Mouse (Mus musculus) cerebellum, postnatal 10 days (tissue): ENCODE data around the gene Chd3.

Experiments
- DNase-seq, 2 experiments: peaks; one replicate each; pipeline ENCODE4 v3.0.0; 2021; ENCODE audit warnings: mixed read lengths in 2 of 2

Gene Chd3

DNA sequence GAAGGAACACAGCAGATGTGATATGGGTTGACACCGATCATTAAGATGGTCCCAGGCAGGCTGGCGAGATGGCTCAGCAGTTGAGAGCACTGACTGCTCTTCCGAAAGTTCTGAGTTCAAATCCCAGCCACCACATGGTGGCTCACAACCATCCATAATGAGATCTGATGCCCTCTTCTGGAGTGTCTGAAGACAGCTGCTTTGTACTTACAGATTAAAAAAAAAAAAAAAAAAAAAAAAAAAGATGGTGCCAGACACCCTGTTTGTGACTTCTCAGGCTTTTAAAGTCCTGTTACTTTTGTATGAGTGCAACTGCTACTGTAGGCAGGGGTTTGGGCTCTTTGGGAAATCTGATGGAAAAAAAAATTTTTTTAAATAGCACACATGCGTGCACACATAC lies 19.5 kb upstream of the Chd3 start:
- no peak for DNase-seq

DNA sequence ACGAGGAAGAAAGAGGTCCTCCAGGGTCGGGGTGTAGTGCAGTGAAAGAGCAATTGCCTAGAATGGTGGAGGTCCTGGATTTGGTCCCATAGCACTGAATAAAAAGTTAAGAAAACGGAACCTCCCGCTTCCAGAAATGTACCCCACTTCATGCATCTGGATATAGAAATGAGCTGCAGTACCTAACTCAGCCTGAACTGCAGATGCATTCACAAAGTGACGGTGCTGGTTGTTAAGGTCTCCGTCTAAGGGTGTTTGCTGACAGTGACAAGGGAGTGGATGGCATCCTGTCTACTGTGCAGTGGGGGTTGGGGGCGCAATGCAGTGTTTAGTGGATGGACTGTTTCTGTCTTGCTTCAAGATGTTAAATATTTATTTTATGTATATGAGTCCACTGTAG lies 17.6 kb upstream of the Chd3 start:
- DNase-seq, result no peak

DNA sequence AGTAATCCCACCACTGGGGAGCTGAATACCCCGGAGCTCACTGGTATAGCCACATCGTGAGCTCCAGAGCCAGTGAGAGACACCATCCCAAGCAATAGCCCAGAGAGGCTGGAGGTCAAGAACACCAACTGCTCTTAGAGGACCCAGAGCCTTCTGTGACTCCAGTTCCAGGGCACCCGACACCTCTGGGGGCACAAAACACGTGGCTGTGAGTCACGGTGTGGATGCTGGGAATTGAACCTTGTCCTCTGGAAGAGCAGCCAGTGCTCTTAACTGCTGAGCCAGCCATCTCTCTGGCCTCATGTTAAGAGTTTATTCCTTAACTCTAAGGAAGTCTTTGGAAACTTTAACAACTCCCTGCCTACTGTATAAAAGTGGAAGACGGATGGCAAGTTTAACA lies 15.8 kb upstream of the Chd3 start:
- no peak for DNase-seq

DNA sequence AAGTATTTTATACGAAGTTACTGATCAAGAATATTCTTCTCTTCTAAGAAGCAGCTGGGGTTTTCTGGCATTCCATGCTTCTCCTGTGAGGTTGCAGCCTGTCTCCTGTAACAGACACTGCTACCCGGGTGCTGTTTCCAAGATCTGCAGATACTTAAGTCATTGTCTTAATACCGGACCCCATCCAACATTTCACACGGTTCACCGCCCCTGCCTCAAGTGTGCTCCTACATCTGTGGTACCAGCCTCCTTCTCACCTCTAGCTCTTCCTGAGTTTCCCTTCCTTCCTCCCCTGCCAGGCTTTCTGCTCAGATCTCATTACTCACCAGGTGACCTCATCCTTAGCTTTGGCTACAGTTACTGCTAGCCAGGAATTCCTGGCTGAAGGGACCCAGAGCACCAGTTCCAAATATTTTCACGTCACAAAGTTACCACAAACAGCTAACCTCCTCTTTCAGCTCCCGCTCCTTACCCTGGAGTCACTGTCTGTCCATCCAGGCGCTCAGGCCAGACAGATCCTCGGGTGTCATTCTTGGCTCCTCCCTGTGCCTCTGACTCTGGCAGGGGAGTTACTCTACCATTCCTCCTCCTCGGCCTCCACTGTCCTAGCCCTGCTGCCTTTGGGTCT lies 13.4 kb upstream of the Chd3 start:
- peak; percentile 50 to 58 for DNase-seq

DNA sequence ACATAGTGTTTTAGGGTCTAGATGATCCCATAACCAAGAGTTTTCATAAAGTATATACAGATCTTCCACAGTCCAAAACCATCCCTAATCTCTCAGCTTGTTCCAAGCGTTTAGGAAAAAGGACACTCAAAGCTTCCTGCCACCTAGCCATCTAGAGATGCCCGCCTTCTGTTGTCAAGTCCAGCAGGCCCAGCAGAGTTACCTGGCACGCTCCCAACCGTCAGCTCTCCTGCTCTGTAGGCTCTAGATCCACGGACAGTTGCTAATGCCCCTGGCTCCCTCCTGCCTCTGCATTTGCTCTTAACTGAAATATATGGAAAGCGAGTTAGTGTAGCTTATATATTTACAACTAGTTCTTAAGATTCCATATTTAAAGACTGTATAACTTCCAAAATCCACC lies 12.2 kb upstream of the Chd3 start:
- DNase-seq, result peak; percentile 88 to 90

DNA sequence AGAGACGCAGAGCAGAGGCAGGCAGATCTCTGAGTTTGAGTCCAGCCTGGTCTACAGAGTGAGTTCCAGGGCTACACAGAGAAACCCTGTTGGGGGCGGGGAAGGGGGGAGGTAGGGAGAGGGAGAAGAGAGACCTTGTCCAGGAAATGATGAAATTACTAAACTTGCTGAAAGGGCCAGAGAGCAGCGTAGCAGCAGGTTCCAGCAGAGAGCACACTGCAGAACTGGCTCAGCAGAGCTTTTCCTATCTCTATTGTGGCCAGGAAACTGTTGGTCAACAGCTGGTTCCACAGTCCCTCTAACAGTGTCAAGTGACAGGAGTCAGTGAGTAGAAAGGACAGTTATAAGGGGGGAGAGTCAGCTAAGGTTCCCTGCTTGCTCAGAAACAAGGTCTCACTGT lies 10.4 kb upstream of the Chd3 start:
- DNase-seq, result no peak

DNA sequence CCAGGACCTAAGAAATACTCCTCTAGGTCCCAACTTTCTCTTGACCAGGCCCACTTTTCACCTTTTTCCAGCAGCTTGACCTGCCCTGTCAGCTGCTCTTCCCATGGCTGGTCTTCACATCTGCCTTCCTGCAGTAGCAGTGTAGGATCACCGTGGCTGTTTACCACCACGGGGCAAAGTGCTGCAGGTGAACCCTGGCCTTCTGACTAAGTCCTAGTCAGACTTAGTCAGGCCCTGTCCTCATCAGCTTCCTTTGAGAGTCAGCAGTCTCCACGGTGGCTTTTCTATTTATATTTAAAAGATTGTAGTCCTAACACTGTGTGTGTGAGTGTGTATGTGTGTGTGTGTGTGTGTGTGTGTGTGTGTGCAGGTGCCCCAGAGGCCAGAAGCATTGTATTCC lies 8.6 kb upstream of the Chd3 start:
- DNase-seq, result no peak

DNA sequence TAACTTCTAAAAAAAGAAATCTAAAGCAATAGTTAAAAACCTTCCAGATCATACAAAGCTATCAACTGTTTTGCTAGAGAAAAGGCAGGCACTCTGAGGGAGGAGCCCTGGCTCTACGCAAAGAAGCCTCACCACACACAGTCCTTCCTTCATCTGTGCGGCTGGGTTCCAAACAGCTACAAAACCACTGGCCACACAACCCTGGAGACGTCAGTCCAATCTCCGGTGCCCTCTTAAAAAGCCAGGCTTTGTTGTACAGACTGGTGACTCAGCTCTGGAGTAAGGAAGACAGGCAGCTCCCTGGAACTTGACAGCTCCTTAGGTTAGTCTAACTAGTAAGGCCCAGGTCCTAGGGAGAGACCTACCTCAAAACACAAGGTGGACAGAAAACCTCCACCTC lies 6.4 kb upstream of the Chd3 start:
- no peak for DNase-seq

DNA sequence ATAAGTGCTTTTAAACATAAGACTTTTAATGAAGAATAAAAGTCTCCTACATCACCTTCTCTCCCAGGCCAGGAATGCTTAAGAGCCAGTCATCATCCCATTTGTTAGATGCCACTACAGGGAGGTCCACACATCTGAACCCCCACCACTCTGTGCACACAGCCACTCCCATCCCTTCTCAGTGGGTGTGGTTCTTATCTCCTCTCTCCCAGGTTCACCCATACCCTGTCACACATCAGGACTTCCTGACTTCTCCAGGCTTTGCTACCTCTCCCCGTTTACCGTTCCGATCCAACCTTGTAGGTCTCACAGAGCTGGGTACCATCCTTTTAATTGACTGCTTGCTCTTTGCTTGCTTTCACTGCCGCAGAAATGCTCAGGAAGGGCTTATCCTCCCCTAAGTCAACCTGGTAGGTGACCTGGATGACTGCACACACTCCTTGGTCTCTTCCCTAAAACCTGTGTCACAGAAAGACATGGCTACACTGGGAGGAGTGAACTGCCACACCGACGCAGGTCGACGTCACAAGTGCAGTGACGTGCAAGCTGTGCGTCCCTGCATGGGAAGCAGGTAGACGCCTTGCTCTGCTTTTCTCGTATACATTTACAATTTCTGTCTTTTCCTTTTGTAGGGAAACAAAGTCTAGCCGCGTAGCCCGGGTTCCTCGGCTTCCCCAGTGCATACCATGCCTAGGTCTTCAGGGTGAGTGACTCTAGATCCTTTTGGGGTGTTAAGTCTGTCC lies 4.2 kb upstream of the Chd3 start:
- no peak for DNase-seq

DNA sequence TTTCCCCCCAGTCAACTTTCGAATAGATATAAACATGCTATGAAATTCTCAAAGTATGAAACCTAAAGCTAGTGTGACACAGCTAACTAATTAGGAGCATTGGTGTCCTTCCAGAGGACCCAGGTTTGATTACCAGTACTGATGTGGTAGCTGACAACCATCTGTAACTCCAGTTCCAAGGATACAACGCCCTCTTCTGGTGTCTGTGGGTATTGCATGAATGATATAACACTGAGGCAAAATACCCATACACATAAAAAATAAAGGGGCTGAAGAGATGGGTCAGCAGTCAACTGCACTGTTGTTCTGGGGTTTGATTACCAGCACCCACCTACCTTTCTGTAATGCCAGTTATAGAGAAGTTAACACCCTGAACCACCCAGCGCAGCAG lies 3.6 kb upstream of the Chd3 start:
- peak; percentile 42 to 69 for DNase-seq

DNA sequence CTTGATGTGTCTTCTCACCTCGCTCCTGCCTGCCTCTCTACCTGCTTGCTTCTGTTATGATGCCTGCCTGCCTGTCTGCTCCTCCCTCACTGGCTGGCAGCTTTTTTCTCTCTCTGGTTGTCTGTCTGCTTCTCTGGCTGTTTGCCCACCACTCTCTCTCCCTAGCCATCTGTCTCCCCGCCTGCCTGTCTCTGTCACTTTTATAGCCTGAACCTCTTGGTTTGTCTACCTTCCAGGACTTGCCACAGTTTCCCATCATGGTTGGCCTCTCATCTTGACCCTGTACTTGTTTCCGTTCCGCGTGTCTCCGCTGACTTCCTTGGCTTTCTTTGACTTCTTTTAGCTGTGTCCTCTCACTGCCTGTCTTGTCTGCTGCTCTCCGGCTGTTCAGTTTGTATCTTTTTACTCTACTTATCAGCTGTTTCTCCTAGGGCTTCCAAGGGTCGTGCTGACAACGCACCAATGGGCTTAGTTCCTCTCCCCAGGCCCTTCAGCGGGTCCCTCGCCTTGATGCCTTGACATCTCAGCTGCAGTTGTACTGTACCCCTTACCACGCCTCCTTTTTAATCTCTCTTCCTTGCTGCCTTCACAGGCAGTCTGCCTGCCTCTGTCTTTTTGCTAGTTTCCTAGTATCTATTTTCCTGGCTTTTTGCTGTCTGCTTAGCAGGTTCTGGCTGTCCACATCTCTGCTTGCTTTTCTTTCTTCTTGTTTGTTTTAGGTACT lies 3.0 kb upstream of the Chd3 start:
- peak; percentile 94 to 96 for DNase-seq

DNA sequence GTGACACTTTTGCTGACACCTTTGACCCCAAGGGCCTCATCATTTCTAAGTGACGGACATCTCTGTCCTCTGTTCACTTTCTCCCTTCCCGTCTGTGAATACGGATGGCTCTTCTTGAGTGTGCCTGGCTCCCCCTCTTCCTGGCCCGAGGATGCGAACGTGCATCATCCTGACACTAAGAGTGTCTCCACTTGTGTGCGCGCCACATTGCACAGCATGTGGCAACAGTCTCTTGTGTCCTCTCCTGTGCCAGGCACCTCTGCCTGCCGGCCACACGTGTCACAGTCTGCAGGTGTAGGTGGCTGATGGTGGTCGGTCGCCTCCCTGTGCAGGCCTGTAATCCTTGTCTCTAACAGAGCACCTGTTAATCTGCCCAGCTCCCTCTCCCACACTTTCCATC lies 2.4 kb upstream of the Chd3 start:
- DNase-seq, result no peak

DNA sequence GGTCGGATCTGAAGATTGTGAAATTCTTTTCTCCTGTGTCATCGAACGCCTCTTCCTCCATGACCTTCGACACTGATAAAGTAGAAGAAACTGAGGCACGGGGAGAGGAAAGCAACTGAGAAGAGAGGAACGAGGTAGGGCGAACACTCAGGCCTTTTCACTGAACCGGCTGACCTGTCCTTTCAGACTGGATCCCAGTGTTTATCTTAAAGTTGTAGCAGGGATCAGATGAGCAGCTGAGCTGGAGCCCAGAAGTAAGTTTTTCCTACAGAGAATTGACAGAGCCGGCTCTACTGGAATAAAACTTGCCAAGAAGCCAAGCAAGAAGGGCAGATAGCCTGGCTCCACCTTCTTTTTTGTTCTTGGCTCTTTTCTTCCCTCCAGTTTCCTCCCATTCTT lies 1.6 kb upstream of the Chd3 start:
- DNase-seq, result no peak

DNA sequence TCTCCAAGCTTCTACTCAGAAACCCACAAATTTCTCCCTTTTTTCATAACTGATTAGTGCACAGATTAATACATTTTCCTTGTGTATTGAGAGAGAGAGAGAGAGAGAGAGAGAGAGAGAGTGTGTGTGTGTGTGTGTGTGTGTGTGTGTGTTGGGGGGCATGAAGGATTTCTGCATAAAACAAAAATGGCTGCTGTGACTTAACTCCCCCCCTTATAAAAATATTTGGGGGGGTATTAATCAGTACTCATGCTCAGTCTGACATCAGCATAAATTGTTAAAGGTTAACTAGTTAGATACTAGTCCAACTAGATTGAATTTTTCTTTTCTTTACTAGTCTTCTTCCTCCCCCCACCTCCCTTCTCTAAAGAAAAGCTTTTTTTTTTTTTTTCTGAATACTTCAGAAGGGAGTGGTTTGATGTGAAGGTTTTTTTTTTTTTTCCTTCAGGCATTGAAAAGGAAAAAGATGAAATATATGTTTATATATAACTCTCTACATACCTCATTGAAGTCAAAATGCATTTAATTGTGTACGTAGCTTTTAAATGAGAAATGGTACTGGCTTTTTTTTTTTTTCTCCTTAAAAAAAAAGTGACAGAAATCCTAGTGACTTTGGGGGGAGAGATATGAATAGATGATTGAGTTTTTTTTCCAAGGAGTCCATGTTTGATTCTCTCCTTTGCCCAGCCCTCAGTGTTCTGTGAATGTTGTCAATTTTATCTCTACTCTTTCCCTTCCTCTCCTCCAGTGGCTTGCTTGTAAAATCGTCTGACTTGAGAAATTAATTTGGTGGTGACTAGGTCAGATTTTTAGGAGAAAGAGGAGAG lies 997 bp upstream of the Chd3 start:
- no peak for DNase-seq

DNA sequence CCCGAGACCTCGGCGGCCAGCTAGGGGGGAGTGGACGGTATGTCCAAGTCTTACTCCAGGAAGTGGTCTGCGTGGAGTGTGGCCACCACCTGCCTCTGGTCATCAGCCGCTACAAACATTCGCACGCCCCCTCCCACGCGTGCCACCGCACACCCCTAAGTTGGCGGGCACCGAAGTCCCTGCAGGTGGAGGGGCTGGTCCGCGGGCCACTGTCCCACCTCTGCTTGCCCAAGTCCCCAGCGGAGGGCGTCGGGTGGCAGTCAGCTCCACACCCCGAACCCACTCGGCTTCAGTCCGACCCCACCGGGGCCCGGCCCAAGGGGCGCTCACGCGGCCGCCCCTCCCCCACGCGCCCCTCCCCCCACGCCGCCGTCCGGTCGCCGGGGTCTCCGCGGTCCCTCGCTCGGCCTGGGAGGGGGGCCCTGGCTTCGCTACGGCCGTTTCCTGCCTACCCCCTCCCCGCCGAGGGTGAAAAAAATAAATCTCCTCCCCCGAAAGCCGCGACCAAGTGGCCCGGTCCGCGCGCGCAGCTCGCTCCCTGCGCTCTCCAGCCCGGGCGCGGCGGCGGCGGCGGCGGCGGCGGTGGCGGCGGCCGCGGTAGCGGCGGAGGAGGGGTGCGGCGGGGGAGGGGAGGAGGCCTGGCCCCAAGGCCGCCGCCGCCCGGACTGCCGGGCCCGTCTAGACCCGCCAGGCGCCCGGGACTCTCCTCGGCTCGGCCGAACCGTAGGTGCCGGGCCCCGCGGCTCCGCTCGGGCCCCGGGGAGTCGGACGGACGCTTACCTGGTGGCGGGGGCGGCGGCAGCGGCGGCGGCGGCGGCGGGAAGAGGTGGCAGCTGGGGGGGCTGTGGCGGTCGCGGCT lies 621 bp downstream of the Chd3 start:
- DNase-seq, result peak; percentile 75

DNA sequence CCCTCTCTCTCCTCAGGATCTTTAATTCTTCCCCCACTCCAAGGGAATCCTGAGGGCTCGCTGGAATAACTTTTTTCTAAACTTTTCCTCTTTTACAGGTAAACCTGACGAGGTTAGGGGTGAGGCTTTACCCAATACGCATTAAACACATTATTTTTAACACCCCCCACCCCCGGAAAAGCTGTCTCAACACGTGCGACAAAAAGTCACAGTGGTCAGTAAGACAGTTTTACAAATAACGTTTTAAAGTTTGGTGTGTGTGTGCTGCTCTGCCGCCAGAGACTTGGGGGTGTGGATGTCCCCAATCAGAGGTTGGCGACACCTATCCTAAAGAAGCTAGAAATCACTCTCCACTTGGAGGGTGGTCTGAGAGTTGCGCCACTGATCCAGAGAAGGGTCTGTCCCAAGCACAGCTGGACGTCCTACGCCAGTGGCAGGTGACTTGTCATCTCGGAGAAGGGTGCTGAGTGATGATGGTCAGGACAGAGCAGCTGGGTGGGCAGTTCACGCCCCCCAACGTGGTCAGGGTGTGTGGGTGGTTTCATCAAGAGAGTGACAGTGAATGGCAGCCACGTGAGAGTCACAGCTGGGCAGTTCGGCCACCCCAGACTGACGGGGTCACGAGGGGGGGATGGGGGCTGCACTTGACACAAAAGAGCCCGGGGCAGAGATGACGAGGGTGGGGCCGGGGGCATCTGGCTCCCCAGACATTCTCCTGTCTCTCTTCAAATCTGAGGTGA lies 1.4 kb downstream of the Chd3 start:
- DNase-seq, result peak in 1 of 2 experiments; percentile 53

DNA sequence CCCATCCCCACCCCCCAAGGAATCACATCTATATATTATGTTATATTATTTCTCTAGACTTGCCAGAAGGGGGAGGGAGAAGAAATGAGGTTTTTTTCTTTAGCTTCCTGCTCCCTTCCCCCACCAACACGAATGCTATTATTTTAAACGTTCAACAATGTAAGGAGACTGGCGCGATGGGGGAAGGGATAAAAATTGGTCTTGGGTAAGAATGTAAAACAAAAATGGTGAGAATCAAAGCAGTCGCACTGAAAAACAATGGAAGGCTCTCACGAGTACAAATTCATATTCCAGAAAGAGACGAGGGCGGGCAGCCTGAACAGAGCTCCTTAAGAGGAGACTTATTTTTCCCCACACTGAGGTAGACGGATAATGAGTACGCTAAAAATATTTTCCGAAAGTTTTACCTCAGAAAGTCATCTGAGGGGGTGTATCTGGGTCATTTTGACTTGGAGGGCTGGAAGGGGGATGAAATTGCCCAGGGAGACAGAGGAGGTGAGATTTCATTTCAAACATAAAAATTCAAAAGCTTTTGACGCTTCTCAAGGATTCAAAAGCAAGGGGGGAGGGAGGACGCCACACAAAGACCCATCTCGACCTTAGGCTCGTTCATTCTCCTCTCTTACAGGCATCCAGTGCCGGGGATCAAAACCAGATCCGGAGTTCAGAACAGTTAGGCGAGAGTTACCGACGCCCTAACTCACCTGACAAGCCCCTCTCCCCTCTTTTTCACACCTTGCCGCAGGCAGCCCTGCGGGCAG lies 2.2 kb downstream of the Chd3 start:
- DNase-seq, result peak; percentile 39 to 55

DNA sequence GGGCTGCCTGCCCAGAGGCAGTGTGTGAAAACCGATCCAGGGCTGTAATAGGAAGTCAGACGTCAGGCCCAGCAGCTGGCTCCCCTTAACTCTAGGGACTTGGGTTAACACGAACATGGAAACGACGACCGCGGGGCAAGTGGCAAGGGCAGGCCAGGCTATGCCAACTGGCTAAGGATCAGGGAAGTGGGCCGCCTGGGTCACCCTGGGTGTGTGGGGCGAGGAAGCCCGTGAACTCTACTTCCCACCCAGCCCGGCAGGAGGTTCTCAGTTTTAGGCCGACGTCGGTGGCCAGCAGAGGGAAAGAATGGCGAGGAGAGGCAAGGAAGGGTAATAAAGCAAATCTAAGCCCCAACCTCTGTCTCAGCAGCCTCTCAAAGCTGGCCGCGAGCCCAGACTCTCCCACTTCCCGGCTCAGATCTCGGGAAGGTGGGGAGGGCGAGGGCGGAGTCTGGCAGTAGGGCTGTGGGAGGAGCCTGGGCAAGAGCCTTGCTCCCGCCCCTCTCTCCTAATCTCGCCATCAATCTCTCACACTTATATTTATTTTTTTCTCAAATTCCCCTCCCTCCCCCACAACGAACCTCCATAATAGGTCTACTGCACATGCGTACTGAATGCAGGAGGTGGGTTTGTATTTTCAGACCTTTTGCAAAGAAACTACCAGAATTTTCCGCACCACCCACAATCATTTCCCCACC lies 2.9 kb downstream of the Chd3 start:
- DNase-seq, result peak; percentile 98 to 99

DNA sequence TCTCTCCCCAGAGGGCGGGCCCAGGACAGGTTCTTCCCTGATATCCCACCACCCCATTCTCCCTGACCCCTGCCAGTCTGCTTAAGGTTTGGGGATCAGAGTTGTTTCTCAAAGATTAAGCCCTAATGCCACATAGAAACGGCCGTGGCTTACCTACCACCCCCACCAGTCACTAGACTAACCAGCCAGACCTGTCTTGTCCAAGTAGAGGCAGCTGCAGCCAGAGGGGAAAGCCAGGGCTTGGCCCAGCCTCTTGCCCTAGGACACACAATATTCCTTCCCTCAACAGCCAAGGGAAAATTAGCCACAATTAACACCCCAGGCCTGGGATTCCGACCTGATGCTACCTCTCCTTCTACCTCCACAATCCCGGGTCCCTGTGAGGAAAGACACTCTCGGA lies 3.5 kb downstream of the Chd3 start:
- no peak for DNase-seq

DNA sequence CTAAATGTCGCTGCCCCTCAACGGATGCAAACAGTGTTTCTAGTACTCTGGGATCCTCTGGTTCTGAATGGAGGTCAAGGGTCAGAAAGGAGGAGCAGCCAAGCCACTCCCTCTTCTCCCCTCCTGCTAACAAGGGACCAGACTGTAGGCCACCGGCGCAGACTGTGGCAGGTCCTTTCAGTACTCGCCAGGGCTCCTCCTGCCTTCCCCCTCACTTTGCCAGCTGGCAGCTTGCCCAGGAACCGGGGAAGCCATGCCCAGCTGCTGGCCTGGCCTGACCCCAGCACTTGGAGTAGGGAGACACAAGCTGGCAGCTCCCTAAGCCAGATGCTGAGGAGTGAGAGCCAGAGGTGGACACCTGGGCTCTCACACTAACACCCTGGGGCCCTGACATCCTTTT lies 4.3 kb downstream of the Chd3 start:
- DNase-seq, result peak; percentile 99
